ENCODE assay signal across 16 mouse cellular contexts in genomic region chr10:120787202-120787601, GRCm38 (mm10).
DNase-seq lines count a peak whose midpoint lies in the region; ATAC-seq lines count a peak whose summit lies in the region.
"Had no signal": no experiment of that assay in that cellular context is flagged by ENCODE, and none has a peak within 500 bp of the region (broad histone marks: within the 10 kb centered on the region; RNA-seq: fewer than 3 reads in every experiment).

No protein-coding gene starts in this region.

- no peak overlapping the region for H3K9ac ChIP-seq in embryonic facial prominence, embryonic 12.5 days
- no peak overlapping the region for H3K9ac ChIP-seq in hindbrain, embryonic 15.5 days
- no peak overlapping the region for H3K9ac ChIP-seq in neural tube, embryonic 12.5 days
- no peak overlapping the region for H3K9ac ChIP-seq in liver, embryonic 11.5 days (ENCODE audit: low read depth, low read length)
- H3K9ac ChIP-seq in heart, embryonic 12.5 days, result no peak overlapping the region
- H3K9ac ChIP-seq: embryonic facial prominence, embryonic 15.5 days; lung, embryonic 15.5 days had no signal

- peaks cover 22% of the 10 kb centered on the region; the same call in 1 of the 2 replicates for H3K4me1 ChIP-seq in embryonic facial prominence, embryonic 12.5 days
- 0 out of 2 replicates have a peak, but pooled peaks cover 6% of the 10 kb centered on the region for H3K4me1 ChIP-seq in hindbrain, embryonic 15.5 days (replicated peaks)
- H3K4me1 ChIP-seq in neural tube, embryonic 12.5 days, result peaks cover 17% of the 10 kb centered on the region; the same call in 1 of the 2 replicates
- 0 out of 2 replicates have a peak, but pooled peaks cover 2% of the 10 kb centered on the region for H3K4me1 ChIP-seq in liver, embryonic 11.5 days (replicated peaks; ENCODE audit: control insufficient read depth, insufficient read depth, low read length)
- H3K4me1 ChIP-seq in heart, embryonic 12.5 days (replicated peaks), result peaks cover 12% of the 10 kb centered on the region
- H3K4me1 ChIP-seq: embryonic facial prominence, embryonic 15.5 days; lung, embryonic 15.5 days had no signal

- intact Hi-C loops in gastrocnemius, postnatal 14 days (cut with DNase I; ENCODE audit: low total_unique reads), result no loop called here

- DNase-seq in gastrocnemius, postnatal 14 days, result peak; percentile 15
- no peak for DNase-seq in gastrocnemius, postnatal 25 days
- DNase-seq in liver, embryonic 11.5 days (ENCODE audit: low spot score), result no peak
- DNase-seq: cerebellum, adult 18-20 months; thymus, postnatal 25 days had no signal

- H3K4me2 ChIP-seq in embryonic facial prominence, embryonic 12.5 days (replicated peaks), result no peak overlapping the region
- peak overlapping the region; percentile 5; the same call in 1 of the 2 replicates for H3K4me2 ChIP-seq in hindbrain, embryonic 15.5 days
- 0 out of 2 replicates have a peak overlapping the region, but pooled peaks have one; percentile 23 for H3K4me2 ChIP-seq in neural tube, embryonic 12.5 days (replicated peaks)
- H3K4me2 ChIP-seq in liver, embryonic 11.5 days, result no peak overlapping the region
- H3K4me2 ChIP-seq in heart, embryonic 12.5 days, result no peak overlapping the region
- H3K4me2 ChIP-seq: embryonic facial prominence, embryonic 15.5 days; lung, embryonic 15.5 days had no signal

- no peaks in the 10 kb centered on the region for H3K27me3 ChIP-seq in embryonic facial prominence, embryonic 12.5 days
- H3K27me3 ChIP-seq in hindbrain, embryonic 15.5 days, result no peaks in the 10 kb centered on the region
- H3K27me3 ChIP-seq in neural tube, embryonic 12.5 days (replicated peaks), result no peaks in the 10 kb centered on the region
- H3K27me3 ChIP-seq in liver, embryonic 11.5 days (replicated peaks; ENCODE audit: control insufficient read depth, insufficient read depth, low read length), result no peaks in the 10 kb centered on the region
- H3K27me3 ChIP-seq in heart, embryonic 12.5 days (replicated peaks), result no peaks in the 10 kb centered on the region
- H3K27me3 ChIP-seq: embryonic facial prominence, embryonic 15.5 days; lung, embryonic 15.5 days had no signal

- H3K4me3 ChIP-seq in embryonic facial prominence, embryonic 12.5 days, result no peak overlapping the region
- H3K4me3 ChIP-seq in hindbrain, embryonic 15.5 days, result no peak overlapping the region
- H3K4me3 ChIP-seq in neural tube, embryonic 12.5 days, result no peak overlapping the region
- H3K4me3 ChIP-seq in liver, embryonic 11.5 days (ENCODE audit: low read depth, low read length), result no peak overlapping the region
- H3K4me3 ChIP-seq in heart, embryonic 12.5 days, result no peak overlapping the region
- H3K4me3 ChIP-seq: embryonic facial prominence, embryonic 15.5 days; heart, embryonic 10.5 days; layer of hippocampus, adult 2 months; lung, embryonic 15.5 days; midbrain, embryonic 10.5 days had no signal

- H3K9me3 ChIP-seq in embryonic facial prominence, embryonic 12.5 days, result no peaks in the 10 kb centered on the region
- H3K9me3 ChIP-seq in hindbrain, embryonic 15.5 days, result no peaks in the 10 kb centered on the region
- H3K9me3 ChIP-seq in neural tube, embryonic 12.5 days, result no peaks in the 10 kb centered on the region
- no peaks in the 10 kb centered on the region for H3K9me3 ChIP-seq in liver, embryonic 11.5 days (ENCODE audit: control insufficient read depth, low read length)
- H3K9me3 ChIP-seq in heart, embryonic 12.5 days (replicated peaks), result no peaks in the 10 kb centered on the region
- H3K9me3 ChIP-seq: embryonic facial prominence, embryonic 15.5 days; heart, embryonic 10.5 days; lung, embryonic 15.5 days; midbrain, embryonic 10.5 days had no signal

- 0 out of 2 replicates have a peak overlapping the region, but pooled peaks have one; percentile 23 for H3K27ac ChIP-seq in embryonic facial prominence, embryonic 12.5 days
- H3K27ac ChIP-seq in hindbrain, embryonic 15.5 days (replicated peaks), result no peak overlapping the region
- H3K27ac ChIP-seq in neural tube, embryonic 12.5 days, result no peak overlapping the region
- H3K27ac ChIP-seq in liver, embryonic 11.5 days (ENCODE audit: low read depth, low read length), result no peak overlapping the region
- no peak overlapping the region for H3K27ac ChIP-seq in heart, embryonic 12.5 days (ENCODE audit: poor library complexity, severe bottlenecking)
- H3K27ac ChIP-seq: embryonic facial prominence, embryonic 15.5 days; heart, embryonic 10.5 days; layer of hippocampus, adult 2 months; lung, embryonic 15.5 days; midbrain, embryonic 10.5 days had no signal

- 39% methylated on average over 10 of the region's 10 CpGs for WGBS in embryonic facial prominence, embryonic 12.5 days
- WGBS in hindbrain, embryonic 15.5 days, result 31% methylated on average over 10 of the region's 10 CpGs
- WGBS in neural tube, embryonic 12.5 days, result 9% methylated on average over 10 of the region's 10 CpGs
- 63% methylated on average over 10 of the region's 10 CpGs for WGBS in liver, embryonic 11.5 days
- 58% methylated on average over 10 of the region's 10 CpGs for WGBS in heart, embryonic 12.5 days

- no peaks in the 10 kb centered on the region for H3K36me3 ChIP-seq in embryonic facial prominence, embryonic 12.5 days
- no peaks in the 10 kb centered on the region for H3K36me3 ChIP-seq in hindbrain, embryonic 15.5 days
- H3K36me3 ChIP-seq in neural tube, embryonic 12.5 days, result no peaks in the 10 kb centered on the region
- no peaks in the 10 kb centered on the region for H3K36me3 ChIP-seq in liver, embryonic 11.5 days (ENCODE audit: control insufficient read depth, insufficient read depth, low read length)
- H3K36me3 ChIP-seq in heart, embryonic 12.5 days, result peaks cover 81% of the 10 kb centered on the region
- H3K36me3 ChIP-seq: embryonic facial prominence, embryonic 15.5 days; G1E; lung, embryonic 15.5 days; midbrain, embryonic 10.5 days had no signal

- no peak for ATAC-seq in embryonic facial prominence, embryonic 12.5 days (ENCODE audit: insufficient number of reproducible peaks, insufficient read depth, low FRiP score, low TSS enrichment)
- ATAC-seq in hindbrain, embryonic 15.5 days (ENCODE audit: low FRiP score, low read depth), result peak; percentile 76
- ATAC-seq in neural tube, embryonic 12.5 days (ENCODE audit: low FRiP score, low read depth), result no peak
- no peak for ATAC-seq in megakaryocyte, adult 5-6 weeks (ENCODE audit: poor library complexity, severe bottlenecking)
- no peak for ATAC-seq in liver, embryonic 11.5 days (replicated peaks; ENCODE audit: low FRiP score)
- no peak for ATAC-seq in heart, embryonic 12.5 days (ENCODE audit: insufficient number of reproducible peaks, low FRiP score)

Comparison
In these comparisons a context has a peak if more than half of its experiments do, and no peak if none do; other contexts are left out.
1. H3K4me2 ChIP-seq: peak in hindbrain, embryonic 15.5 days (single experiment) and neural tube, embryonic 12.5 days (single experiment); none in embryonic facial prominence, embryonic 12.5 days (single experiment), liver, embryonic 11.5 days (single experiment) and heart, embryonic 12.5 days (single experiment).